Mouse (Mus musculus) ES-Bruce4 (cell line): Measurements from ENCODE around the gene Zfp451.

Experiments used
- CTCF ChIP-seq: IDR thresholded peaks from one replicate; pipeline ENCODE4 v1.8.1; 2011; ENCODE audit warnings: low read depth, low read length
- POLR2A ChIP-seq: IDR thresholded peaks from one replicate; pipeline ENCODE4 v1.8.1; 2011; ENCODE audit warnings: low read length; ENCODE audit not compliant: insufficient read depth

GRCm38 (mm10) chr1:33724516-33724915, 89.9 kb downstream of the Zfp451 start:
- TF ChIP-seq CTCF (no peak), POLR2A (no peak)
